ENCODE assay signal across 8 mouse cellular contexts in genomic region chr4:150373111-150374109, GRCm38 (mm10).
A peak's percentile ranks its signal among the peaks of the same experiment; 100 is the strongest.
DNase-seq lines count a peak whose midpoint lies in the region; ATAC-seq and TF ChIP-seq lines count a peak whose summit lies in the region.

No protein-coding gene starts in this region.

- H3K36me3 ChIP-seq in hindbrain, embryonic 14.5 days (replicated peaks; ENCODE audit: control insufficient read depth, insufficient read depth): no peaks in the 10 kb centered on the region
- H3K36me3 ChIP-seq in lung, embryonic 14.5 days (ENCODE audit: insufficient read depth): no peaks in the 10 kb centered on the region

- intact Hi-C loops in gastrocnemius, adult 2 months (cut with DNase I): no loop called here

- peak; percentile 16 for DNase-seq in right cerebral cortex, adult 18-20 months
- no peak for DNase-seq in right cerebral cortex, postnatal 4 days
- peak; percentile 36 for DNase-seq in cerebellum, adult 9-11 months
- peak; percentile 83 for DNase-seq in gastrocnemius, adult 2 months
- peak; percentile 58 for DNase-seq in hindbrain, embryonic 14.5 days (ENCODE audit: low spot score)
- DNase-seq in lung, embryonic 14.5 days: peak; percentile 76
- no peak for DNase-seq in spleen, adult 18-20 months

- H3K4me3 ChIP-seq in gastrocnemius, adult 2 months: peak overlapping the region; percentile 1
- H3K4me3 ChIP-seq in hindbrain, embryonic 14.5 days (replicated peaks; ENCODE audit: low read length): peak overlapping the region; percentile 52
- peak overlapping the region; percentile 62 for H3K4me3 ChIP-seq in lung, embryonic 14.5 days (ENCODE audit: low read depth, low read length)
- H3K4me3 ChIP-seq in olfactory bulb, adult 2 months (ENCODE audit: insufficient read depth, low read depth, low read length): peak overlapping the region; percentile 3; the same call in 1 of the 2 replicates

- ATAC-seq in hindbrain, embryonic 14.5 days (ENCODE audit: low FRiP score): peak; percentile 51
- ATAC-seq in lung, embryonic 14.5 days (ENCODE audit: insufficient read depth): peak; percentile 54; the same call in 1 of the 2 replicates

- no peak for TF ChIP-seq CTCF in gastrocnemius, adult 2 months (IDR thresholded peaks at IDR 0.05)
- TF ChIP-seq CTCF in lung, embryonic 14.5 days (IDR thresholded peaks at IDR 0.05; ENCODE audit: low read depth): no peak
- no peak for TF ChIP-seq CTCF in olfactory bulb, adult 2 months (IDR thresholded peaks at IDR 0.05; ENCODE audit: insufficient read depth, low read depth, low read length)

- H3K27ac ChIP-seq in gastrocnemius, adult 2 months: peak overlapping the region; percentile 33
- peak overlapping the region; percentile 94 for H3K27ac ChIP-seq in hindbrain, embryonic 14.5 days
- H3K27ac ChIP-seq in lung, embryonic 14.5 days (ENCODE audit: low read depth): peak overlapping the region; percentile 98
- H3K27ac ChIP-seq in olfactory bulb, adult 2 months (ENCODE audit: insufficient read depth, low read depth, low read length): peak overlapping the region; percentile 40

- peaks cover 68% of the 10 kb centered on the region for H3K4me1 ChIP-seq in hindbrain, embryonic 14.5 days (replicated peaks; ENCODE audit: control insufficient read depth, insufficient read depth, low read length)
- H3K4me1 ChIP-seq in lung, embryonic 14.5 days (ENCODE audit: insufficient read depth): peaks cover 53% of the 10 kb centered on the region
- H3K4me1 ChIP-seq in olfactory bulb, adult 2 months (ENCODE audit: control insufficient read depth, insufficient read depth, low read length): peaks cover 18% of the 10 kb centered on the region

- WGBS in hindbrain, embryonic 14.5 days: 6% methylated on average over 15 of the region's 15 CpGs
- under 1% methylated on average over 15 of the region's 15 CpGs for WGBS in lung, embryonic 14.5 days
- 15% methylated on average over 15 of the region's 15 CpGs for WGBS in olfactory bulb, adult 2 months

- H3K27me3 ChIP-seq in hindbrain, embryonic 14.5 days (ENCODE audit: control insufficient read depth, insufficient read depth, low read length): no peaks in the 10 kb centered on the region
- H3K27me3 ChIP-seq in lung, embryonic 14.5 days (ENCODE audit: insufficient read depth, low read length): no peaks in the 10 kb centered on the region

- no peaks in the 10 kb centered on the region for H3K9me3 ChIP-seq in hindbrain, embryonic 14.5 days (ENCODE audit: control insufficient read depth, low read length)
- H3K9me3 ChIP-seq in lung, embryonic 14.5 days (ENCODE audit: low read depth, low read length): no peaks in the 10 kb centered on the region

- no peak for TF ChIP-seq POLR2A in olfactory bulb, adult 2 months (IDR thresholded peaks at IDR 0.05; ENCODE audit: insufficient read depth, low read depth, low read length)

- peak overlapping the region; percentile 91 for H3K4me2 ChIP-seq in hindbrain, embryonic 14.5 days (replicated peaks)
- H3K4me2 ChIP-seq in lung, embryonic 14.5 days: peak overlapping the region; percentile 95

- peak overlapping the region; percentile 86 for H3K9ac ChIP-seq in hindbrain, embryonic 14.5 days
- peak overlapping the region; percentile 83 for H3K9ac ChIP-seq in lung, embryonic 14.5 days

Comparison
In these comparisons a context has a peak if more than half of its experiments do, and no peak if none do; other contexts are left out.
1. DNase-seq: peak in right cerebral cortex, adult 18-20 months (single experiment), cerebellum, adult 9-11 months (single experiment), gastrocnemius, adult 2 months (single experiment), hindbrain, embryonic 14.5 days (single experiment) and lung, embryonic 14.5 days (single experiment); none in right cerebral cortex, postnatal 4 days (single experiment) and spleen, adult 18-20 months (0 of 2).
2. H3K27ac ChIP-seq: peak in every context shown above with its lines; median percentile 98 in lung, embryonic 14.5 days; 94 in hindbrain, embryonic 14.5 days; 40 in olfactory bulb, adult 2 months; 33 in gastrocnemius, adult 2 months.
3. H3K4me3 ChIP-seq: peak in every context shown above with its lines; median percentile 62 in lung, embryonic 14.5 days; 52 in hindbrain, embryonic 14.5 days; 3 in olfactory bulb, adult 2 months; 1 in gastrocnemius, adult 2 months.